Mouse (Mus musculus): ENCODE measurements around the gene Pkp1.
A peak's percentile ranks its signal among the peaks of the same experiment; 100 is the strongest.

Pkp1 gene

GRCm38 (mm10) chr1:135857137-135857775 lies 61.8 kb downstream of the Pkp1 start:
- no peak for DNase-seq (ENCODE audit: low read depth, low spot score)

GRCm38 (mm10) chr1:135856070-135856469 lies 62.9 kb downstream of the Pkp1 start:
- DNase-seq (ENCODE audit: low read depth, low spot score) = no peak

GRCm38 (mm10) chr1:135855344-135855687 lies 63.7 kb downstream of the Pkp1 start:
- no peak for DNase-seq (ENCODE audit: low read depth, low spot score)

GRCm38 (mm10) chr1:135854591-135855343 lies 64.2 kb downstream of the Pkp1 start:
- no peak for DNase-seq (ENCODE audit: low read depth, low spot score)

- no peak for DNase-seq (ENCODE audit: low read depth, low spot score)
These were observed 65.8 kb downstream of the Pkp1 start for GRCm38 (mm10) chr1:135853200-135853599.

- DNase-seq (ENCODE audit: low read depth, low spot score) = no peak
These were observed 66.8 kb downstream of the Pkp1 start for GRCm38 (mm10) chr1:135852044-135852756.

GRCm38 (mm10) chr1:135850722-135851512 lies 68.1 kb downstream of the Pkp1 start:
- DNase-seq (ENCODE audit: low read depth, low spot score) = no peak

- DNase-seq (ENCODE audit: low read depth, low spot score) = no peak
These were observed 71.2 kb downstream of the Pkp1 start for GRCm38 (mm10) chr1:135847611-135848351.

GRCm38 (mm10) chr1:135847139-135847562 lies 71.9 kb downstream of the Pkp1 start:
- peak; percentile 61 for DNase-seq (ENCODE audit: low read depth, low spot score)

GRCm38 (mm10) chr1:135846632-135847031 lies 72.4 kb downstream of the Pkp1 start:
- no peak for DNase-seq (ENCODE audit: low read depth, low spot score)

GRCm38 (mm10) chr1:135844481-135844880 lies 74.5 kb downstream of the Pkp1 start:
- no peak for DNase-seq (ENCODE audit: low read depth, low spot score)

- no peak for DNase-seq (ENCODE audit: low read depth, low spot score)
These were observed 75.3 kb downstream of the Pkp1 start for GRCm38 (mm10) chr1:135843519-135844262.

GRCm38 (mm10) chr1:135840675-135841395 lies 78.2 kb downstream of the Pkp1 start:
- no peak for DNase-seq (ENCODE audit: low read depth, low spot score)

- DNase-seq (ENCODE audit: low read depth, low spot score) = no peak
These were observed 79.9 kb downstream of the Pkp1 start for GRCm38 (mm10) chr1:135839065-135839464.

- no peak for DNase-seq (ENCODE audit: low read depth, low spot score)
These were observed 80.4 kb downstream of the Pkp1 start for GRCm38 (mm10) chr1:135838626-135839025.

- no peak for DNase-seq (ENCODE audit: low read depth, low spot score)
These were observed 83.1 kb downstream of the Pkp1 start, which contains the start of gene Tnnt2 for GRCm38 (mm10) chr1:135835716-135836483. Tnnt2 (plus strand) TSS chr1:135836354.

- DNase-seq (ENCODE audit: low read depth, low spot score) = no peak
These were observed 84.0 kb downstream of the Pkp1 start for GRCm38 (mm10) chr1:135834983-135835382.

- no peak for DNase-seq (ENCODE audit: low read depth, low spot score)
These were observed 84.7 kb downstream of the Pkp1 start for GRCm38 (mm10) chr1:135834206-135834859.
